Mouse (Mus musculus) heart, embryonic 14.5 days (tissue): ENCODE data around the gene Hmgb1. TPM values are rescaled to one million over a fixed set of nuclear protein-coding genes. Genes with fewer than 3 reads are reported as not detected.

Experiments
- ATAC-seq: fragments of 200-750 bp; cut with Nextera tagmentation; 2 replicates; pipeline ENCODE4 v1.8.0; 2017; ENCODE audit warnings: low read depth, moderate TSS enrichment; ENCODE audit not compliant: insufficient number of reproducible peaks, insufficient read depth, low FRiP score
- H3K27ac ChIP-seq, 2 experiments: fragments of 200-500 bp in 1 of 2; fragments of 300-500 bp in 1 of 2; sonication (generic) in 1 of 2; replicated peaks in 1 of 2; 2 replicates each; pipeline ENCODE4 v1.5.1; 2012 to 2014; ENCODE audit warnings: low read depth in 2 of 2, low read length in 2 of 2, control low read depth in 1 of 2, mild to moderate bottlenecking in 1 of 2, mixed read lengths in 1 of 2; ENCODE audit not compliant: control insufficient read depth in 1 of 2, insufficient read depth in 1 of 2
- H3K27me3 ChIP-seq: fragments of 300-500 bp; sonication (generic); 2 replicates; pipeline ENCODE4 v1.6.1; 2014; ENCODE audit warnings: mild to moderate bottlenecking, low read length, control low read depth; ENCODE audit not compliant: control insufficient read depth, insufficient read depth
- H3K36me3 ChIP-seq: fragments of 300-500 bp; sonication (generic); 2 replicates; pipeline ENCODE4 v1.6.1; 2014; ENCODE audit warnings: mild to moderate bottlenecking, control low read depth, low read length, mixed read lengths; ENCODE audit not compliant: control insufficient read depth, insufficient read depth
- H3K4me1 ChIP-seq, 2 experiments: fragments of 200-500 bp in 1 of 2; fragments of 300-500 bp in 1 of 2; sonication (generic) in 1 of 2; 2 replicates each; pipeline ENCODE4 v1.6.1; 2012 to 2014; ENCODE audit warnings: low read length in 2 of 2, control low read depth in 1 of 2, mixed read lengths in 1 of 2; ENCODE audit not compliant: control insufficient read depth in 2 of 2, insufficient read depth in 2 of 2
- H3K4me2 ChIP-seq: fragments of 300-500 bp; sonication (generic); 2 replicates; pipeline ENCODE4 v1.6.1; 2014; ENCODE audit warnings: mild to moderate bottlenecking, low read length
- H3K4me3 ChIP-seq, 2 experiments: fragments of 200-500 bp in 1 of 2; fragments of 300-500 bp in 1 of 2; sonication (generic) in 1 of 2; 2 replicates each; pipeline ENCODE4 v1.5.1; 2012 to 2014; ENCODE audit warnings: low read length in 2 of 2, mild to moderate bottlenecking in 2 of 2, control low read depth in 1 of 2, low read depth in 1 of 2, moderate library complexity in 1 of 2; ENCODE audit not compliant: control insufficient read depth in 1 of 2, insufficient read depth in 1 of 2
- H3K9ac ChIP-seq: fragments of 300-500 bp; sonication (generic); 2 replicates; pipeline ENCODE4 v1.6.1; 2014; ENCODE audit warnings: mild to moderate bottlenecking, low read length
- H3K9me3 ChIP-seq: fragments of 300-500 bp; sonication (generic); 2 replicates; pipeline ENCODE4 v1.6.1; 2016; ENCODE audit warnings: low read length, control low read depth; ENCODE audit not compliant: control insufficient read depth
- WGBS: fragments of 180-500 bp; shearing (Covaris S2); extraction: QIAGEN DNeasy Blood & Tissue Kit; methylation state at CpG from one replicate; pipeline ENCODE4 v1.1.7; 2014; 5-methylcytosine and 5-hydroxymethylcytosine counted together
- polyA plus RNA-seq: library from polyadenylated mRNA; unstranded; fragments of >200 nt; fragmentation: Nextera tagmentation; extraction: Ambion mirVana; gene quantifications from 2 replicates; pipeline ENCODE4 v1.2.1, GENCODE M21; 2014

Hmgb1 gene
- polyA plus RNA-seq, 1 experiment from 2014 or later, result 751 TPM

GRCm38 (mm10) chr5:149048961-149049360 is 135.3 kb downstream of the Hmgb1 start:
- Histone ChIP-seq H3K27ac (no peak overlapping the region), H3K4me2 (no peak overlapping the region), H3K36me3 (peaks cover 43% of the 10 kb centered on the region), H3K9ac (no peak overlapping the region), H3K27me3 (no peaks in the 10 kb centered on the region), H3K4me3 (no peak overlapping the region), H3K9me3 (no peaks in the 10 kb centered on the region), H3K4me1 (peaks cover 0 to 8% of the 10 kb centered on the region in 2 experiments; a peak in 2 of 4 replicates)
- no peak for ATAC-seq
- WGBS, result 87% methylated on average over 1 of the region's 1 CpGs

- H3K4me1 ChIP-seq, result peaks cover 0 to 8% of the 10 kb centered on the region in 2 experiments; a peak in 2 of 4 replicates
- no peak overlapping the region for H3K4me2 ChIP-seq
- ATAC-seq, result no peak
- H3K27ac ChIP-seq, result no peak overlapping the region
- no peaks in the 10 kb centered on the region for H3K9me3 ChIP-seq
- no peaks in the 10 kb centered on the region for H3K27me3 ChIP-seq
- H3K4me3 ChIP-seq, result no peak overlapping the region
- 82% methylated on average over 9 of the region's 9 CpGs for WGBS
- no peak overlapping the region for H3K9ac ChIP-seq
- peaks cover 43% of the 10 kb centered on the region for H3K36me3 ChIP-seq
Observed at GRCm38 (mm10) chr5:149046650-149047049, 137.6 kb downstream of the Hmgb1 start.

GRCm38 (mm10) chr5:149045470-149046085 is 138.7 kb downstream of the Hmgb1 start:
- Histone ChIP-seq H3K27ac (no peak overlapping the region), H3K9me3 (no peaks in the 10 kb centered on the region), H3K27me3 (no peaks in the 10 kb centered on the region), H3K4me3 (no peak overlapping the region), H3K9ac (no peak overlapping the region), H3K4me1 (peaks cover 0 to 7% of the 10 kb centered on the region in 2 experiments; a peak in 2 of 4 replicates), H3K4me2 (no peak overlapping the region), H3K36me3 (peaks cover 42% of the 10 kb centered on the region)
- WGBS, result 90% methylated on average over 9 of the region's 9 CpGs
- ATAC-seq, result no peak

GRCm38 (mm10) chr5:149045054-149045453 is 139.2 kb downstream of the Hmgb1 start:
- no peaks in the 10 kb centered on the region for H3K9me3 ChIP-seq
- 84% methylated on average over 7 of the region's 7 CpGs for WGBS

GRCm38 (mm10) chr5:149044067-149044466 is 140.2 kb downstream of the Hmgb1 start:
- Histone ChIP-seq H3K9me3 (peaks cover 5% of the 10 kb centered on the region; the same call in 1 of the 2 replicates), H3K36me3 (peaks cover 27% of the 10 kb centered on the region), H3K27ac (no peak overlapping the region), H3K27me3 (no peaks in the 10 kb centered on the region), H3K9ac (no peak overlapping the region), H3K4me3 (no peak overlapping the region), H3K4me2 (no peak overlapping the region), H3K4me1 (no peaks in the 10 kb centered on the region)
- no peak for ATAC-seq
- 83% methylated on average over 4 of the region's 4 CpGs for WGBS

More at GRCm38 (mm10) chr5:149045054-149045453, 139.2 kb downstream of the Hmgb1 start:
- peaks cover 37% of the 10 kb centered on the region for H3K36me3 ChIP-seq
- H3K4me2 ChIP-seq, result no peak overlapping the region
- no peak overlapping the region for H3K27ac ChIP-seq
- no peak for ATAC-seq
- H3K4me3 ChIP-seq, result no peak overlapping the region
- H3K4me1 ChIP-seq, result peaks cover 0 to 2% of the 10 kb centered on the region in 2 experiments; a peak in 1 of 4 replicates
- no peaks in the 10 kb centered on the region for H3K27me3 ChIP-seq
- no peak overlapping the region for H3K9ac ChIP-seq

- no peak overlapping the region for H3K4me2 ChIP-seq
- ATAC-seq, result no peak
- no peaks in the 10 kb centered on the region for H3K27me3 ChIP-seq
- H3K4me3 ChIP-seq, result no peak overlapping the region
- H3K9me3 ChIP-seq, result peaks cover 5% of the 10 kb centered on the region; the same call in 1 of the 2 replicates
- peaks cover 23% of the 10 kb centered on the region for H3K36me3 ChIP-seq
- H3K27ac ChIP-seq, result no peak overlapping the region
- no peaks in the 10 kb centered on the region for H3K4me1 ChIP-seq
- H3K9ac ChIP-seq, result no peak overlapping the region
- WGBS, result 88% methylated on average over 6 of the region's 6 CpGs
Observed at GRCm38 (mm10) chr5:149043240-149043639, 141.0 kb downstream of the Hmgb1 start.

GRCm38 (mm10) chr5:149039825-149040224 is 144.5 kb downstream of the Hmgb1 start:
- Histone ChIP-seq H3K4me1 (no peaks in the 10 kb centered on the region), H3K27ac (no peak overlapping the region), H3K9me3 (peaks cover 13% of the 10 kb centered on the region), H3K4me3 (no peak overlapping the region), H3K27me3 (no peaks in the 10 kb centered on the region), H3K4me2 (no peak overlapping the region), H3K9ac (no peak overlapping the region), H3K36me3 (peaks cover under 1% of the 10 kb centered on the region; the same call in 1 of the 2 replicates)
- ATAC-seq, result no peak
- WGBS, result 89% methylated on average over 5 of the region's 5 CpGs

- WGBS, result 25% methylated on average over 10 of the region's 10 CpGs
- H3K4me2 ChIP-seq, result no peak overlapping the region
- no peak overlapping the region for H3K4me3 ChIP-seq
- H3K27ac ChIP-seq, result no peak overlapping the region
- no peaks in the 10 kb centered on the region for H3K4me1 ChIP-seq
- ATAC-seq, result no peak
- H3K36me3 ChIP-seq, result no peaks in the 10 kb centered on the region
- H3K27me3 ChIP-seq, result no peaks in the 10 kb centered on the region
- peaks cover 13% of the 10 kb centered on the region for H3K9me3 ChIP-seq
- H3K9ac ChIP-seq, result no peak overlapping the region
Observed at GRCm38 (mm10) chr5:149037729-149038128, 146.6 kb downstream of the Hmgb1 start.
